Mouse (Mus musculus): ENCODE results near the gene Glb1l.

- TF ChIP-seq POLR2A (IDR thresholded peaks at IDR 0.05; ENCODE audit: insufficient read length, low read depth) (no peak), CEBPB (IDR thresholded peaks at IDR 0.05; ENCODE audit: insufficient read depth, poor library complexity, severe bottlenecking) (no peak), TCF12 (IDR thresholded peaks at IDR 0.05; ENCODE audit: insufficient read depth, poor library complexity, severe bottlenecking) (no peak), USF1 (IDR thresholded peaks at IDR 0.05; ENCODE audit: low read depth) (no peak), MAX (IDR thresholded peaks at IDR 0.05; ENCODE audit: low read depth) (no peak), MYOG (IDR thresholded peaks at IDR 0.05; ENCODE audit: control insufficient read depth in 1 of 3, insufficient read depth in 1 of 3, insufficient read length in 2 of 3, low read depth in 2 of 3) (no peak), POLR2AphosphoS2 (IDR thresholded peaks at IDR 0.05; ENCODE audit: insufficient read length, low read depth) (no peak), E2F4 (IDR thresholded peaks at IDR 0.05; ENCODE audit: insufficient read depth) (no peak), TCF3 (IDR thresholded peaks at IDR 0.05; ENCODE audit: insufficient read length, low read depth) (no peak)
Observed at GRCm38 (mm10) chr1:75227653-75228052, 17.0 kb upstream of the Glb1l start.
